Mouse (Mus musculus): Measurements from ENCODE around the gene Unc45a. TPM values are rescaled to one million over a fixed set of nuclear protein-coding genes. Genes with fewer than 3 reads are reported as not detected.

The Unc45a gene
- polyA plus RNA-seq (2014; fragmentation: Illumina TruSeq; extraction: RNeasy Lipid Tissue Mini Kit (QIAGEN cat#74804); ENCODE audit: low read depth, low replicate concordance): 5.3 TPM

GRCm38 (mm10) chr7:80340793-80341192 is at the start of gene Unc45a:
TSS of gene Unc45a (minus strand) at chr7:80341005.

GRCm38 (mm10) chr7:80387633-80388543 is 47.1 kb upstream of the Unc45a start, which contains the start of gene Fes:
TSS of gene Fes (minus strand) at chr7:80387946.

GRCm38 (mm10) chr7:80371041-80371751 is 30.4 kb upstream of the Unc45a start, which contains the start of gene Man2a2:
TSS of gene Man2a2 (minus strand) at chr7:80371375.

GRCm38 (mm10) chr7:80342858-80343257 is 2.1 kb upstream of the Unc45a start, which contains the start of gene Hddc3:
TSS of gene Hddc3 (plus strand) at chr7:80343104.

GRCm38 (mm10) chr7:80324043-80324815 is 16.6 kb downstream of the Unc45a start, which contains the start of gene Rccd1:
TSS of gene Rccd1 (minus strand) at chr7:80324454.

GRCm38 (mm10) chr7:80294062-80294763 is 46.6 kb downstream of the Unc45a start, which contains the start of gene Prc1:
TSS of gene Prc1 (plus strand) at chr7:80294450.

Other genes with a start within 250 kb of the Unc45a start
- 5.1 TPM for gene Idh2, start 225.6 kb downstream of the Unc45a start, polyA plus RNA-seq (2014; fragmentation: Illumina TruSeq; extraction: RNeasy Lipid Tissue Mini Kit (QIAGEN cat#74804); ENCODE audit: low read depth, low replicate concordance)
- gene Sema4b, start 154.2 kb downstream of the Unc45a start, polyA plus RNA-seq (2014; fragmentation: Illumina TruSeq; extraction: RNeasy Lipid Tissue Mini Kit (QIAGEN cat#74804); ENCODE audit: low read depth, low replicate concordance): 4.6 TPM
- gene Cib1, start 108.2 kb downstream of the Unc45a start, polyA plus RNA-seq (2014; fragmentation: Illumina TruSeq; extraction: RNeasy Lipid Tissue Mini Kit (QIAGEN cat#74804); ENCODE audit: low read depth, low replicate concordance): 39.8 TPM
- 3.4 TPM for gene Gdpgp1, start 108.1 kb downstream of the Unc45a start, polyA plus RNA-seq (2014; fragmentation: Illumina TruSeq; extraction: RNeasy Lipid Tissue Mini Kit (QIAGEN cat#74804); ENCODE audit: low read depth, low replicate concordance)
- gene Ttll13, start 94.6 kb downstream of the Unc45a start, polyA plus RNA-seq (2014; fragmentation: Illumina TruSeq; extraction: RNeasy Lipid Tissue Mini Kit (QIAGEN cat#74804); ENCODE audit: low read depth, low replicate concordance): 0.41 TPM
- gene Ngrn, start 79.8 kb downstream of the Unc45a start, polyA plus RNA-seq (2014; fragmentation: Illumina TruSeq; extraction: RNeasy Lipid Tissue Mini Kit (QIAGEN cat#74804); ENCODE audit: low read depth, low replicate concordance): 14.2 TPM
- gene Vps33b, start 71.4 kb downstream of the Unc45a start, polyA plus RNA-seq (2014; fragmentation: Illumina TruSeq; extraction: RNeasy Lipid Tissue Mini Kit (QIAGEN cat#74804); ENCODE audit: low read depth, low replicate concordance): 5.7 TPM
- gene Prc1, start 46.6 kb downstream of the Unc45a start, polyA plus RNA-seq (2014; fragmentation: Illumina TruSeq; extraction: RNeasy Lipid Tissue Mini Kit (QIAGEN cat#74804); ENCODE audit: low read depth, low replicate concordance): 29.1 TPM
- gene Rccd1, start 16.6 kb downstream of the Unc45a start, polyA plus RNA-seq (2014; fragmentation: Illumina TruSeq; extraction: RNeasy Lipid Tissue Mini Kit (QIAGEN cat#74804); ENCODE audit: low read depth, low replicate concordance): 5.7 TPM
- gene Hddc3, start 2.1 kb upstream of the Unc45a start, polyA plus RNA-seq (2014; fragmentation: Illumina TruSeq; extraction: RNeasy Lipid Tissue Mini Kit (QIAGEN cat#74804); ENCODE audit: low read depth, low replicate concordance): 16.5 TPM
- 7.2 TPM for gene Man2a2, start 30.4 kb upstream of the Unc45a start, polyA plus RNA-seq (2014; fragmentation: Illumina TruSeq; extraction: RNeasy Lipid Tissue Mini Kit (QIAGEN cat#74804); ENCODE audit: low read depth, low replicate concordance)
- gene Fes, start 46.9 kb upstream of the Unc45a start, polyA plus RNA-seq (2014; fragmentation: Illumina TruSeq; extraction: RNeasy Lipid Tissue Mini Kit (QIAGEN cat#74804); ENCODE audit: low read depth, low replicate concordance): 0.66 TPM
- gene Furin, start 64.4 kb upstream of the Unc45a start, polyA plus RNA-seq (2014; fragmentation: Illumina TruSeq; extraction: RNeasy Lipid Tissue Mini Kit (QIAGEN cat#74804); ENCODE audit: low read depth, low replicate concordance): 1.5 TPM
- 13.5 TPM for gene Blm, start 194.1 kb upstream of the Unc45a start, polyA plus RNA-seq (2014; fragmentation: Illumina TruSeq; extraction: RNeasy Lipid Tissue Mini Kit (QIAGEN cat#74804); ENCODE audit: low read depth, low replicate concordance)

Measured in sigmoid colon, adult 10 weeks (tissue).